Mouse (Mus musculus) CH12.LX (cell line): ENCODE measurements around the gene Igf1r. TPM values are rescaled to one million over a fixed set of nuclear protein-coding genes. Genes with fewer than 3 reads are reported as not detected.
A peak's percentile ranks its signal among the peaks of the same experiment; 100 is the strongest.

Source experiments
- DNase-seq: peaks from one replicate; pipeline ENCODE4 v3.0.0-alpha.2; 2013; ENCODE audit errors: extremely low read depth
- H3K27ac ChIP-seq: 2 replicates; pipeline ENCODE4 v1.5.1; 2012; ENCODE audit warnings: low read depth, mild to moderate bottlenecking, control low read depth, moderate library complexity; ENCODE audit not compliant: insufficient read depth
- H3K27me3 ChIP-seq: replicated peaks from 2 replicates; pipeline ENCODE3; 2012; ENCODE audit warnings: inconsistent platforms
- H3K36me3 ChIP-seq, 2 experiments: replicated peaks in 1 of 2; 2 replicates each; pipeline versions ENCODE3 to v1.6.1; 2012; ENCODE audit warnings: inconsistent platforms in 1 of 2, low read length in 1 of 2, mild to moderate bottlenecking in 1 of 2, mixed read lengths in 1 of 2, moderate library complexity in 1 of 2; ENCODE audit not compliant: control insufficient read depth in 1 of 2, insufficient read depth in 1 of 2
- H3K4me1 ChIP-seq, 2 experiments: 2 replicates each; pipeline ENCODE4 v1.6.1; 2012; ENCODE audit warnings: inconsistent platforms in 1 of 2, moderate library complexity in 1 of 2; ENCODE audit not compliant: insufficient read depth in 2 of 2, control insufficient read depth in 1 of 2
- H3K4me2 ChIP-seq: 2 replicates; pipeline ENCODE4 v1.6.1; 2012; ENCODE audit warnings: low read depth, mild to moderate bottlenecking, control low read depth; ENCODE audit not compliant: poor library complexity, insufficient read depth, severe bottlenecking
- H3K4me3 ChIP-seq, 3 experiments: fragments of 150-350 bp in 1 of 3; sonication (generic) in 1 of 3; replicated peaks in 1 of 3; 2 replicates each; pipeline versions ENCODE3 to v1.5.1; 2011 to 2012; ENCODE audit warnings: low read depth in 2 of 3, low read length in 2 of 3, mild to moderate bottlenecking in 2 of 3, moderate library complexity in 2 of 3, control low read depth in 1 of 3, improper control_type of control experiment in 1 of 3, inconsistent platforms in 1 of 3, mixed read lengths in 1 of 3; ENCODE audit not compliant: poor library complexity in 1 of 3
- H3K79me2 ChIP-seq: replicated peaks from 2 replicates; pipeline ENCODE4 v1.6.1; 2012; ENCODE audit warnings: mild to moderate bottlenecking, moderate library complexity; ENCODE audit not compliant: control insufficient read depth, poor library complexity, insufficient read depth, severe bottlenecking; ENCODE audit errors: extremely low read depth
- H3K9ac ChIP-seq: 2 replicates; pipeline ENCODE4 v1.6.1; 2012; ENCODE audit warnings: low read depth, mild to moderate bottlenecking, control low read depth, moderate library complexity; ENCODE audit not compliant: insufficient read depth
- H3K9me3 ChIP-seq: replicated peaks from 2 replicates; pipeline ENCODE3; 2012; ENCODE audit warnings: low read length, inconsistent platforms, mixed read lengths
- BHLHE40 ChIP-seq: IDR thresholded peaks from 2 replicates; pipeline ENCODE4 v1.6.1; 2011; ENCODE audit warnings: mild to moderate bottlenecking, low read depth, low read length, improper control_type of control experiment
- CTCF ChIP-seq, 2 experiments: IDR thresholded peaks in 1 of 2; conservative IDR thresholded peaks in 1 of 2; 2 replicates each; pipeline ENCODE4 v1.5.1; 2011 to 2012; ENCODE audit warnings: low read depth in 2 of 2, low read length in 2 of 2, improper control_type of control experiment in 1 of 2, inconsistent platforms in 1 of 2, mild to moderate bottlenecking in 1 of 2, moderate library complexity in 1 of 2
- ELF1 ChIP-seq: IDR thresholded peaks from 2 replicates; pipeline ENCODE4 v1.6.1; 2014; ENCODE audit warnings: low read depth, mild to moderate bottlenecking, inconsistent platforms, low read length, improper control_type of control experiment
- ETS1 ChIP-seq: conservative IDR thresholded peaks from 2 replicates; pipeline ENCODE4 v1.6.1; 2012; ENCODE audit warnings: low read depth, mild to moderate bottlenecking, inconsistent platforms, low read length, improper control_type of control experiment, moderate library complexity
- HCFC1 ChIP-seq: IDR thresholded peaks from 2 replicates; pipeline ENCODE4 v1.6.1; 2012; ENCODE audit warnings: low read depth, mild to moderate bottlenecking, inconsistent platforms, low read length, improper control_type of control experiment
- JUN ChIP-seq: IDR thresholded peaks from 2 replicates; pipeline ENCODE4 v1.6.1; 2011; ENCODE audit warnings: low read depth, mild to moderate bottlenecking, low read length, improper control_type of control experiment, moderate library complexity; ENCODE audit not compliant: insufficient read depth
- KAT2A ChIP-seq: IDR thresholded peaks from 2 replicates; pipeline ENCODE4 v1.6.1; 2012; ENCODE audit warnings: low read length, improper control_type of control experiment, inconsistent platforms; ENCODE audit not compliant: insufficient replicate concordance
- MAFK ChIP-seq: IDR thresholded peaks from 2 replicates; pipeline ENCODE4 v1.6.1; 2011; ENCODE audit warnings: low read length, improper control_type of control experiment; ENCODE audit not compliant: insufficient replicate concordance
- MAX ChIP-seq: IDR thresholded peaks from 2 replicates; pipeline ENCODE4 v1.6.1; 2011; ENCODE audit warnings: low read length, improper control_type of control experiment
- MAZ ChIP-seq: IDR thresholded peaks from 2 replicates; pipeline ENCODE4 v1.6.1; 2012; ENCODE audit warnings: low read depth, mild to moderate bottlenecking, inconsistent platforms, low read length, improper control_type of control experiment, moderate library complexity
- MXI1 ChIP-seq: IDR thresholded peaks from 2 replicates; pipeline ENCODE4 v1.6.1; 2011; ENCODE audit warnings: mild to moderate bottlenecking, low read depth, low read length, improper control_type of control experiment
- MYC ChIP-seq: IDR thresholded peaks from 2 replicates; pipeline ENCODE4 v1.6.1; 2011; ENCODE audit warnings: low read depth, mild to moderate bottlenecking, improper control_type of control experiment, low read length
- POLR2AphosphoS2 ChIP-seq: IDR thresholded peaks from 2 replicates; pipeline ENCODE4 v1.6.1; 2011; ENCODE audit warnings: low read depth, low read length, improper control_type of control experiment
- RAD21 ChIP-seq: IDR thresholded peaks from 2 replicates; pipeline ENCODE4 v1.6.1; 2011; ENCODE audit warnings: low read depth, mild to moderate bottlenecking, low read length, improper control_type of control experiment, moderate library complexity
- SIN3A ChIP-seq: IDR thresholded peaks from 2 replicates; pipeline ENCODE4 v1.6.1; 2012; ENCODE audit warnings: low read length, improper control_type of control experiment, inconsistent platforms
- SMC3 ChIP-seq: IDR thresholded peaks from 2 replicates; pipeline ENCODE4 v1.6.1; 2011; ENCODE audit warnings: low read depth, low read length, improper control_type of control experiment
- TBP ChIP-seq: conservative IDR thresholded peaks from 2 replicates; pipeline ENCODE4 v1.6.1; 2011; ENCODE audit warnings: low read depth, low read length, improper control_type of control experiment
- USF1 ChIP-seq: IDR thresholded peaks from 2 replicates; pipeline ENCODE4 v1.6.1; 2014; ENCODE audit warnings: low read depth, mild to moderate bottlenecking, inconsistent platforms, low read length, improper control_type of control experiment
- ZMIZ1 ChIP-seq: IDR thresholded peaks from 2 replicates; pipeline ENCODE4 v1.6.1; 2012; ENCODE audit warnings: low read depth, mild to moderate bottlenecking, inconsistent platforms, low read length, improper control_type of control experiment
- ZNF384 ChIP-seq: IDR thresholded peaks from 2 replicates; pipeline ENCODE4 v1.6.1; 2012; ENCODE audit warnings: low read depth, low read length, improper control_type of control experiment, inconsistent platforms
- dilution Hi-C: fragments of 300-500 bp; cut with MboI; formaldehyde crosslinking; loops from 2 replicates; pipeline ENCODE4 v1.14.3; 2020; ENCODE audit warnings: low sequenced_read_pairs; ENCODE audit not compliant: extremely low pct_unique_long_range_greater_than_20kb, extremely low pct_ligation_motif_present
- in situ Hi-C: fragments of 300-500 bp; cut with MboI; formaldehyde crosslinking; loops from 3 replicates; pipeline ENCODE4 v1.14.3; 2019; ENCODE audit warnings: low sequenced_read_pairs, low pct_ligation_motif_present, low pct_unique_long_range_greater_than_20kb, mixed read lengths
- polyA plus RNA-seq: library from polyadenylated mRNA; unstranded; fragments of >175 nt; gene quantifications from 2 replicates; pipeline ENCODE4 v1.2.1, GENCODE M21; 2012; ENCODE audit warnings: low read depth; ENCODE audit not compliant: insufficient read length
- total RNA-seq, 2 experiments: library from RNA; depleted of rRNA; stranded (reverse); fragments of 300-350 nt in 1 of 2; fragments of >200 nt in 1 of 2; gene quantifications; 2 replicates each; pipeline ENCODE4 v1.2.3; 2012 to 2014

The Igf1r gene
- total and polyA plus RNA-seq, 3 experiments = 0.19 to 1.6 (median 0.29) TPM

DNA sequence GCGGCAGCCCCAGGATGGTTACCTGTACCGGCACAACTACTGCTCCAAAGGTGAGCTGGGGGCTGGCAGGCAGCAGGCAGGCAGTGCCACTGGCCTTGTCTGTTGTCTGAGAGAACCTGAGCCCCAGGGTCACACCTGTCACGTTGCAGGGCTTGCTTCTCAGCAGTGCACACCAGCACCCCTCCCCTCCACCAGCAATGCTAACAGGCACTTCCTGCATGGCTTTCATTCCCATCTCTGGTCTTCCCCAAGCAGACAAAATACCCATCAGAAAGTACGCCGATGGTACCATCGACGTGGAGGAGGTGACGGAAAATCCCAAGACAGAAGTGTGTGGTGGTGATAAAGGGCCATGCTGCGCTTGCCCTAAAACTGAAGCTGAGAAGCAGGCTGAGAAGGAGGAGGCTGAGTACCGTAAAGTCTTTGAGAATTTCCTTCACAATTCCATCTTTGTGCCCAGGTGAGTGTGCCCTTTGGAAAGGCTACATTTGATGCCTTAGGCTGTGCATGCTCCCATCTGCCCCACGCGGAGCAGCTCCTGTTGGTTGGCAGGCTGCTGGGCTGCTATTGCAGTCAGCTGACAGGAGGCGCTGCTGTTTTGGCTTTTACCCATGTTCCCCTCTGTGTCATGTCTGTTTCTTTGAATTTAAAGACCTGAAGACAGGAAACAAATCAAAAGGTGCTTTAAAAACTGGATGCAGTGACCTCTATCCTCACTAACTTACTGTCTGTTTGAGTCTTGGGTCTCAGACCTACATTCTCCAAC, 237.2 kb downstream of the Igf1r start:
- no peak for DNase-seq
- in situ Hi-C loops = no loop called here
- H3K36me3 ChIP-seq = no peaks in the 10 kb centered on the region
- no peak overlapping the region for H3K4me2 ChIP-seq
- no peak overlapping the region for H3K4me3 ChIP-seq
- H3K79me2 ChIP-seq = no peaks in the 10 kb centered on the region
- dilution Hi-C loops = no loop called here
- no peak overlapping the region for H3K27ac ChIP-seq
- H3K27me3 ChIP-seq = no peaks in the 10 kb centered on the region
- peak in 1 of 2 experiments; percentile 63; a peak in 2 of 4 replicates for TF ChIP-seq CTCF (conservative IDR thresholded peaks at IDR 0.05 in 1 of 2, IDR thresholded peaks at IDR 0.05 in 1 of 2; ENCODE audit: low read depth in 2 of 2, low read length in 2 of 2)
- peak; percentile 75 for TF ChIP-seq SMC3
- TF ChIP-seq HCFC1 = no peak
- no peak for TF ChIP-seq MXI1
- no peak for TF ChIP-seq ETS1
- TF ChIP-seq RAD21 = peak; percentile 66
- no peak overlapping the region for H3K9ac ChIP-seq
- peaks cover 4 to 16% of the 10 kb centered on the region in 2 experiments; a peak in 3 of 4 replicates for H3K4me1 ChIP-seq
- no peaks in the 10 kb centered on the region for H3K9me3 ChIP-seq

DNA sequence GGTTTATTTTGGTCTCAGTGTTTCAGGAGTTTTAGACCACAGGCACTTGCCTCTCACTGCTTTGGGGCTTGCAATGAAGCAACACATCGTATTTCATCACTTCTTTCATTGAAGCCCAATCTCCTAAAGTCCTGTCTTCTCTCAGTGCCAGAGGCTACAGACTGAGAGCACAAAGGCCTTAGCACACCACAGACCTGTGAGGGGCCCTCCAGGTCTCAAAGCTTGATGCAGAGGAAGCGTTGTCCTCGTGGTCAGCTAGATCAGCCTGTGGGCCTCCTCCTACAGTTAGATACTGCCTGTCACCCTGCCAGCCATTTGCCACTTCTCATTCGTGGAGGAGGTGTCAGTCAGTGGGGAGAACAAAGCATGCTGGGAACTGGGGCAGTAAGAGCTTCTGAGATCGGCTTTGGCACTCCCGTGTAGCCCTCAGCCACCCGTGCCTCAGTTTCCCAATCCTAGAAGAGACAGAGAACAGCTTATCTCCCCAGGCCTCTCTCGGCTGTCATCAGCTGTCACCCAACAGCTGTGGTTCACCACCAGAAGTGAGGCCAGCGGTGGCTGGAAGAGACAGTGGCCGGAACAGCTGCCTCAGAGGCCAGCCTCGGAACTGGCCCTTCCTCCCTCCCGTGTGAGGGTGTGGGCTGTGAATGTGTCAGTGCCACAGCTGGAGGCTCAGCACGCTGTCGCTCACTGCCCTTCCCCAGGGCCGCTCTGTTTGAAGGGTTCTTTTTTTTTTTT, 241.5 kb downstream of the Igf1r start:
- TF ChIP-seq MYC (no peak), TBP (no peak), MAZ (no peak), BHLHE40 (no peak), KAT2A (no peak), USF1 (no peak), ZNF384 (no peak), RAD21 (no peak), SIN3A (no peak), SMC3 (no peak), MAX (no peak), ZMIZ1 (no peak), POLR2AphosphoS2 (no peak), CTCF (conservative IDR thresholded peaks at IDR 0.05 in 1 of 2, IDR thresholded peaks at IDR 0.05 in 1 of 2; ENCODE audit: low read depth in 2 of 2, low read length in 2 of 2) (no peak), ELF1 (no peak), JUN (no peak), MAFK (no peak), HCFC1 (no peak)
- dilution Hi-C loops = no loop called here

More for the DNA sequence above, 241.5 kb downstream of the Igf1r start:
- H3K36me3 ChIP-seq = no peaks in the 10 kb centered on the region
- H3K27me3 ChIP-seq = no peaks in the 10 kb centered on the region
- H3K4me1 ChIP-seq = peaks cover 4 to 16% of the 10 kb centered on the region in 2 experiments; a peak in 3 of 4 replicates
- H3K27ac ChIP-seq = no peak overlapping the region
- no peak overlapping the region for H3K4me3 ChIP-seq
- in situ Hi-C loops = no loop called here
- H3K9me3 ChIP-seq = no peaks in the 10 kb centered on the region
- no peaks in the 10 kb centered on the region for H3K79me2 ChIP-seq
- H3K4me2 ChIP-seq = no peak overlapping the region
- H3K9ac ChIP-seq = no peak overlapping the region
- no peak for DNase-seq
